Mouse (Mus musculus): ENCODE results near the gene Metrnl. TPM values are rescaled to one million over a fixed set of nuclear protein-coding genes. Genes with fewer than 3 reads are reported as not detected.
"Not testable (repeated sequence)": the region's sequence is repeated elsewhere in the genome, so short reads cannot be mapped to it uniquely, and the experiment has no call there.

The Metrnl gene
- 10 to 100 TPM; 14.0 to 44.3 TPM for total RNA-seq (2021)
- 33.2 and 42.1 TPM in 2 replicates for polyA plus RNA-seq (2012; rRNA removed)
- long read RNA-seq, transcript Metrnl-201 (4 exons, 1,401 nt) = major isoform, 9 of 12 reads
- long read RNA-seq, partial matches to known transcripts = 0 of 12 reads
- long read RNA-seq, other reads (novel, unspliced or antisense) = 3 of 12 reads

- DNase-seq = no peak
Measured at GRCm38 (mm10) chr11:121701244-121701643, at the start of gene Metrnl. Gene Metrnl, plus strand, starts transcription at chr11:121701544.

- DNase-seq = no peak
Measured at GRCm38 (mm10) chr11:121651556-121651955, 49.8 kb upstream of the Metrnl start.

GRCm38 (mm10) chr11:121651983-121652382 lies 49.4 kb upstream of the Metrnl start:
- DNase-seq = peak; percentile 68

- peak; percentile 68 for DNase-seq
Measured at GRCm38 (mm10) chr11:121652547-121653305, 48.6 kb upstream of the Metrnl start.

- DNase-seq = no peak
Measured at GRCm38 (mm10) chr11:121653631-121654030, 47.7 kb upstream of the Metrnl start.

GRCm38 (mm10) chr11:121654406-121654945 lies 46.9 kb upstream of the Metrnl start:
- no peak for DNase-seq

GRCm38 (mm10) chr11:121655166-121655806 lies 46.1 kb upstream of the Metrnl start:
- no peak for DNase-seq

- DNase-seq = no peak
Measured at GRCm38 (mm10) chr11:121655807-121656511, 45.4 kb upstream of the Metrnl start.

- DNase-seq = no peak
Measured at GRCm38 (mm10) chr11:121658151-121658550, 43.2 kb upstream of the Metrnl start.

- not testable (repeated sequence) for DNase-seq
Measured at GRCm38 (mm10) chr11:121660604-121661003, 40.7 kb upstream of the Metrnl start.

GRCm38 (mm10) chr11:121661116-121661515 lies 40.2 kb upstream of the Metrnl start:
- no peak for DNase-seq

- no peak for DNase-seq
Measured at GRCm38 (mm10) chr11:121667541-121667940, 33.8 kb upstream of the Metrnl start.

- no peak for DNase-seq
Measured at GRCm38 (mm10) chr11:121668776-121669175, 32.6 kb upstream of the Metrnl start.

- DNase-seq = no peak
Measured at GRCm38 (mm10) chr11:121670926-121671325, 30.4 kb upstream of the Metrnl start.

GRCm38 (mm10) chr11:121672312-121672989 lies 28.9 kb upstream of the Metrnl start:
- DNase-seq = peak; percentile 57

GRCm38 (mm10) chr11:121672990-121673572 lies 28.3 kb upstream of the Metrnl start, which contains the start of gene B3gntl1:
Gene B3gntl1, minus strand, starts transcription at chr11:121673153.
- peak; percentile 99 for DNase-seq

- no peak for DNase-seq
Measured at GRCm38 (mm10) chr11:121673629-121674028, 27.7 kb upstream of the Metrnl start.

- DNase-seq = no peak
Measured at GRCm38 (mm10) chr11:121676836-121677235, 24.5 kb upstream of the Metrnl start.

GRCm38 (mm10) chr11:121679581-121679980 lies 21.8 kb upstream of the Metrnl start:
- DNase-seq = no peak

- DNase-seq = peak; percentile 31
Measured at GRCm38 (mm10) chr11:121680750-121681149, 20.6 kb upstream of the Metrnl start.

- DNase-seq = no peak
Measured at GRCm38 (mm10) chr11:121683243-121683642, 18.1 kb upstream of the Metrnl start.

All from adrenal gland, adult 2 months (tissue).